Mouse (Mus musculus): Measurements from ENCODE around the gene Acan.

Acan gene

GRCm38 (mm10) chr7:79053383-79053889 is at the start of gene Acan:
Gene Acan (plus strand): TSS chr7:79053483.
- no peak for DNase-seq (ENCODE audit: low spot score in 2 of 2)

- DNase-seq (ENCODE audit: low spot score in 2 of 2), result no peak
Observed at GRCm38 (mm10) chr7:79021293-79021905, 31.9 kb upstream of the Acan start.

GRCm38 (mm10) chr7:79029138-79029537 is 24.1 kb upstream of the Acan start:
- DNase-seq (ENCODE audit: low spot score in 2 of 2), result no peak

DNA sequence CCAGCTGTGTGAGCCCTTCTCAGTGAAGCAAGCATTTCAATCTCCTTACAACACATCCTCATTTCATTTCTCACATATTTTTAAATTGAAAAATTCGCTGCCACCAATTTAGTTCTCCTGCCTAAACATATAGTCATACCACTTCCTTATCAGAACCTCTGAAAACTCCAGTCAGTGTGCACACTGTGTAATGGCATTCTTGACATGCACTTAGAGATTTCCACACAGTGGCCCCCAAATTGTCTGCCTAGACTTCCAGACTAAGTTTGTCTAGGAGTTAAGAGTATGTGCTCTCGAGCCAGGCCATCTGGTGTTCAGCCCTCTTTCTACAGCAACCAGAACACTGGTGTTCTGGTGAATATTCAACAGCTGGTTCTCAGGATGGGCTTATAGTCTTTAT is 19.5 kb upstream of the Acan start:
- no peak for DNase-seq (ENCODE audit: low spot score in 2 of 2)

GRCm38 (mm10) chr7:79034521-79034920 is 18.8 kb upstream of the Acan start:
- no peak for DNase-seq (ENCODE audit: low spot score in 2 of 2)

DNA sequence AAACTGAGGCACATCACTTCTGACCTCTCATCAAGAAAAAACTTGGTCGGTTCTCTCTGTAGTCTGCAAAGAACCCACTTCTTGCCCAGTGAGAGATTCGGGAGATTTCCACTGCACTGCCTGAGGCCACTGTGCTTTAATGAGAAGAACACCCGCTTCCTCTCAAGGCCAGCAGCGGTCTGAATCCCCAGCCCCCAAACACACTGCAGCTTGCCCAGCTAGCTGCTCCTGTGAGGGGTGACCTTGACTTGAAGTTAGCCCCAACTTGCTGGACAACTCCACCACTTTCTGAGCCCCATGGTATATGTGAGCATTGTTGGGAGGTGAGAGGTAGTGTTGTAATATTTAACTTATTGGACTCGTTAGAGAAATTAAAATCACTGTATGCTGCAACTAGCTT is 1.2 kb upstream of the Acan start:
- DNase-seq (ENCODE audit: low spot score in 2 of 2), result no peak

DNA sequence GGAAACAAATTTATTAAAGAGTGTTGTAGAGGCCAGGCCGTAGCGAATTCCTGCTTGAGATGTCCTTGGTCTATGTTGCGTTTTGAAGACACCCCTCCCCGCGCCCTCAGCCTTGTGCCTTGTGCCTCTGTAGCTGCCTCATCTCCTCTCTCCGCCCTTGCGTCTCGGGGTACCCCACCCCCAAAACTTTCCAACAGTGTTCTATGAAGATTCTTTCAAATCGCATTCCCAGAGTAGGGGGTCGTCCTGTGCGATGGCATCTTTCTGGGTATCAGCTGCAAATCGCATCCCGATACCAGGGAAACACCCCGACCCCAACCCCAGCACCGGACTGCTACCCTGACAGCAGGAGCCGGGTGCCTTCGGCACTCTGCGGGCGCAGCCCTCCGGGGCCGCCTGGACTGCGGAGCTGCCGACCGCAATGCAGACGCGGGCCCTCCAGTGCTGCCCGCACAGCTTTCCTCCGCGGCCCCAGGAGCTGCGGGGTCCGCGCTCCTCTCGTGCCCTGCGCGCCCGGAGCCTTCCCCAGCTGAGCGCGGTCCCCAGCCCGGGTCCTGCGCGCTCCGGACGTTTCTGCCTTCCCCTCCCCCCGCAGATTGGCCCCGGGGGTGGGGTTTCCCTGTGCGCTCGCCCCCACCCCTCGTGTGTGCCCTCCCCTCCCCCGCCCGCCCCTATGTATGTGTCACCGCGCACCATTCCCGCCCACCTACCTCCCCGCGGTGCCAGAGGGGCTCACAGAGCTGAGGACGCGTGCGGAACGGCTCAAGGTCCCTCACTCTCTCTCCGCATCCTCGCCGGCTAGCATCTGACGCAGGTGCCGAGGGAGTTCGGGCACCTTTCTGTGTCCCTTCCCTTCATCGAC is 531 bp upstream of the Acan start:
- no peak for DNase-seq (ENCODE audit: low spot score in 2 of 2)

- no peak for DNase-seq (ENCODE audit: low spot score in 2 of 2)
Observed at GRCm38 (mm10) chr7:79054111-79054510, 828 bp downstream of the Acan start.

DNA sequence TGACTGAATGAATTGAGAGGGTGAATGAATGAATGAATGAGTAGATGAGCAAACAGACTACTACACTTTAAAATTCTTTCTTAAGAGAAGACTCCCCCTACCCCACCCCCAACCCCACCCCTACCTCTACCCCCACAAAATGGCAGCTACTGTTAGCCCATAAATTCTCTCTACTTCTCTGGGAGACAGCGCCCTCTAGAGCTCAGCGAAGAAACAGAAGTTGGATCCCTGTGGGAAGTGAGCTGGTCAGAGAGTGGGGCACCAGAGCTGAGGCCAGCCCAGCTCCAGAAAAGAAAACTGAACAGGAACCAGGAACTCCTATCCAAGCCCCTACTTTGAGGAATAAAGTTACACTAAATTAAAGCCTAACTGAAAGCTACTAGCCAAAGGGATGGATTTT is 5.3 kb downstream of the Acan start:
- DNase-seq (ENCODE audit: low spot score in 2 of 2), result no peak

DNA sequence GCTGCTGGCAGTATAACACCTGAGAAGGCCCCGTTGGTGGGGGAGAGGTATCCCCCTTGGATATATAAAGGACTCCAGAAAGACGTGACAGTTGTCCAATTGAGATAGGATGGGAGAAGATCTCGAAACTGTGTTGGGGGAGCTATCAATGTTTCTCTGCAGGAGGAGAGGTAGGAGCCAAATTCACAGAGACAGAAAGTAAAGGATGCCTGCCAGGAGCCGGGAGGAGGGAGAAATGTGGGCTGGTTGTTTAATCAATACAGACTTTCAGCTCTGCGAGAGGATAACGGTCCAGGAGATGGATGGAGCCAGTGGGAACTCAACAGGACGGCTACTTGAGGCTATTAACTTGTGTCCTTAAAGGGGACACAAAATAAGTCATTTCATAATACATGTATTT is 14.2 kb downstream of the Acan start:
- no peak for DNase-seq (ENCODE audit: low spot score in 2 of 2)

DNA sequence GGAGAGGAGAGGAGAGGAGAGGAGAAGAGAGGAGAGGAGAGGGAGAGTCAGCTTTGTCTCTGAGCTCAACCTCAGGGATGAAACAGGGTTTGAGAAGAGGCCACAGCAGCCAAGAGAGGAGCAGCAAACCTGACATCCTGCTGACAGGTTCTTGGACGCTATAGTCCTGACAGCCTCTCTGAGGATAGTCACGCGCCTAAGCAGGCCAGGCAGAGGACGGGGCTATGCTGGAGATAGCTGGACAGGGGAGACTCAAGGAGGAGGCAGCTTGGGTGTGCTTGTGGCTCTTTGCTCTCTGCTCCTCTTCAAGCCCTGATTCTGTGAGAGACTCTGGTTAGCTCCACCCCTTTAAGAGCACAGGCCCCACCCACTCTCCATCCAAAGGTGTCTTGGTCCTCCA is 14.9 kb downstream of the Acan start:
- DNase-seq (ENCODE audit: low spot score in 2 of 2), result no peak

GRCm38 (mm10) chr7:79079212-79079611 is 25.9 kb downstream of the Acan start:
- DNase-seq (ENCODE audit: low spot score in 2 of 2), result no peak

DNA sequence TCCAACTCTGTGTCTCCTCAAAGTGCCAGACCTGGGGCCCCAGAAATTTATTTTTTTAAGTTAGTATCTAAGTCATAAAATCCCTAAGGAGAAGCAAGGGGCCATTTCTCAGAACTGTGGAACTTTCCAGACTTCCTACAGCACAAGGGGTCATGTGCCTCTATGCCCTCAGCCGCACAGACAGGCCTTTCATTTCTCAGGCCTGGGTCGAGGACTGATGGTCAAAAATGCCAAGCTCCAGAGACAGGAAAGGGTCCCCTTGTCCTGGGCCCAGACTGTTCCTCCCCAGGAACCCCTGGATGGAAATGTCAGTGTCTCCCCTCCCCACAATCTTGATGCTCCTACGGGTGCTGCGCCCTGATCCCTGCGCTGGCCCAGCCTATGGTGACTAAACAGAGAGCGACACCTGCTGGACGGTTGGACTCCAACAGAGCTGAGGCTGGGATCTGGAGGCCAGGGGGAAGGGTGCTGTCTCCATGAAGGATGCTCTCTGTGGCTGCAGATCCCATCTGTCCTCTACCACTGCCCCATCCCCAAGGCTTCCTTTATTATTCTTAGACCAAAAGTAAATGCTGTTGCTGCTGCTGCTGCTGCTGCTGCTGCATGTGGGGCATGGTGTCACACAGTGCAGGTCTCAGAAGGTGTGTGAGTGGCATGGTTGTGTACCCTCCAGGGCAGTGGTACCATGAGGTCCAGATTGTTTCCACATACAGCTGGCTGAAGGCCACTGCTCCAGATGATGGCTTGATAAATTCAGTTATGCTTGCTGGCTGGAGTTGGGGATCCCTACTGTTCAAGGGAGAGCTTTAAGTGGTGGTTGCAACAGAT is 27.5 kb downstream of the Acan start:
- DNase-seq (ENCODE audit: low spot score in 2 of 2), result peak in 1 of 2 experiments; percentile 15

DNA sequence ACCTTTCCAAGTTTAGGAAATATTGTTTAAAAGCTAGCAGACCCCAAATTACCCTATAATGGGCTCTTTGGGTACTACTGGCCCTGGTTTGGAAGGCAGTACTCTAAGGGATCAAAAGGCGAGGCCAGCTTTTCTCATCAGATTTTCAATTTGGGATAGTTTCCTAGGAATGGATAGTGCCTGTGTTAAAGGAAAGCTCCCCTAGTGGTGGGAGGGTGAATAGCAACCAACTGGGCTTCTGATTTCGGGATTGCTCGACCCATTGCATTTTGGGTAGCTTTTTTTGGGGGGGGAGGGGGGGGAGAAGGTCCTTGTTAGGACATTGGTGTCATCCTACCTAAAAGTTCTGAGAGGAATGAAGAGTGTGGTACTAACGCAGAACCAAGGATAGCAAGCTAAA is 35.8 kb downstream of the Acan start:
- no peak for DNase-seq (ENCODE audit: low spot score in 2 of 2)

GRCm38 (mm10) chr7:79096492-79096891 is 43.2 kb downstream of the Acan start:
- no peak for DNase-seq (ENCODE audit: low spot score in 2 of 2)

DNA sequence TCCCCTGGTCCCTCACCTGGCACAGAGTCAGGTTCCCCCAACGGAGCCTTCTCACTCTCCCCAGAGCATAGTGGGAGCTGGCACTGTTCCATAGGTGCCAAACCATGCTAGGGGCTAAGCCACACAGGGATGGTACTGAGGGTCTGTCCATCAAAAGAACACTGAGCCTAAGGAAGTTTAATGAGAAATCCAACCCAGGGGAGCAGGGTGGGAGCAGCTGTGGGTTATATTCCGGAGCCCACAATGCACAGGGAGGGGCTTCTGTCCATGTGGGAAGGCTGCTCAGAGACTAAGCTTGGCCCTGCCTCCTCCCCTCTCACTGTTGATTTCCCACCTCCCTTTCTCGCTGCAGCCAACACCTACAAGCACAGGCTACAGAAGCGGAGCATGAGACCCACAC is 60.6 kb downstream of the Acan start:
- no peak for DNase-seq (ENCODE audit: low spot score in 2 of 2)

DNA sequence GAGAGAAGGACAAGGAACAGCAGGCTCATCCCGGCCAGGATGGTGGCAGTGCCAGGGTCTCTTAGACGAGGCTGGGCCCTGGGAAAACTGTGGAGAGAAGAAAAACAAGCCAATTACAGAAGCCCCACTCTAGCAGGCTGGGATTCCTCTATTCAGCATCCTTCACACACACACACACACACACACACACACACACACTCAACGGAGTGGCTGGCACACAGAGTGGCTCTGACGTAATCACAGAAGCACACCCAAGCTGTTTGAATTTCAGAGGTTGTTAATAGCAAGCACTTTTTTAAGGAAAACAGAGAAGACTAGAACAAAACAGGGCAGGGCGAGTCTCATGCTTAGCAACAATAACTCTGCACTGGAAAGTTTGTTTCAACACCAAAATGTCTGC is 70.2 kb downstream of the Acan start:
- DNase-seq (ENCODE audit: low spot score in 2 of 2), result no peak

GRCm38 (mm10) chr7:79129883-79130282 is 76.6 kb downstream of the Acan start:
- DNase-seq (ENCODE audit: low spot score in 2 of 2), result no peak

- DNase-seq (ENCODE audit: low spot score in 2 of 2), result no peak
Observed at GRCm38 (mm10) chr7:79130385-79130784, 77.1 kb downstream of the Acan start.

GRCm38 (mm10) chr7:79130843-79131444 is 77.7 kb downstream of the Acan start, which contains the start of gene Hapln3:
Gene Hapln3 (minus strand): TSS chr7:79131018.
- no peak for DNase-seq (ENCODE audit: low spot score in 2 of 2)

DNA sequence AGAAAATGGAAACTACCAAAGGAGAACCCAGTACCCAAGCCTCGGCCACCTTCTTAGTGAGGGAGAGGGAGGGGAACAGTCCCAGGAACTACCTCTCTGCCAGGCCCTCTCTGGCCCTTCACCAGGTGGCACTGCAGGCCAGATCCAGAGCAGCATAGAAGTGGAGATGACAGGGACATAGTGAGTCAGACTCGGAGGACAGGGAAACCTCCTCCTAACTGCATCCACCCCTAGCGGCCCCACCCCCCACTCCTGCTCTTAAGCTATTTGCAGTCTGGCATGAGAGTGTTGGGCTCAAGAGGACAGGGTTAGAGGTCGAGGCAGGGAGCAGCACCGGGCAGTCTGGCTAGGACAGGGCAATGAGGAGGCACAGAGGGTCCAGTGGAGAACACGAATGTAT is 80.1 kb downstream of the Acan start:
- DNase-seq (ENCODE audit: low spot score in 2 of 2), result no peak

- no peak for DNase-seq (ENCODE audit: low spot score in 2 of 2)
Observed at GRCm38 (mm10) chr7:79139328-79139824, 86.1 kb downstream of the Acan start.
